Comparison of ENCODE assay signal across 8 mouse cellular contexts in the genomic region with DNA sequence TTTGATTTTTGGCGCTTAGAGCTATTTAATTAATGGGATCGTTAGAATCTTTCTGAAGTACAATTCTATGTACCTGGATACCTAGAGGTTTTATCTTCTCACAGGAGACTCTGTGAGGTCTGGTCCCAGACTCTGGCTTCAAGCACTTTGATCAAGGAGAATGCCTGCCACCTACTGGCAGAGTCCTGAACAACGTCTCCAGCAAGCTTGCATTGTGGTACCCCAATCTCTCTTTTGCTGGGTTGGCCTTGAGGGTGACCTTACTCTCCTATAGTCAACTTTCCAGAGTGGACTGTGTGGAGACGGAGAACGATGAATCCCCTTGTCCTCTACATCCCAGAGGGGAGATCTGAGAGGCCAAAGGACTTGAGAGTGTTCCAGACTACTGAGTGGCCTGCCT.
DNase-seq lines count a peak whose midpoint lies in the region; ATAC-seq lines count a peak whose summit lies in the region.

No protein-coding gene starts in this region.

- peaks cover 65% of the 10 kb centered on the region for H3K27me3 ChIP-seq in heart, embryonic 10.5 days (ENCODE audit: insufficient read depth, poor library complexity, severe bottlenecking)

- no peak overlapping the region for H3K27ac ChIP-seq in heart, embryonic 10.5 days

- H3K4me1 ChIP-seq in heart, embryonic 10.5 days, result peaks cover 10% of the 10 kb centered on the region; the same call in 1 of the 2 replicates

- no peak overlapping the region for H3K4me3 ChIP-seq in heart, embryonic 10.5 days

- H3K36me3 ChIP-seq in heart, embryonic 10.5 days, result no peaks in the 10 kb centered on the region

- no peaks in the 10 kb centered on the region for H3K9me3 ChIP-seq in heart, embryonic 10.5 days

- 15% methylated on average over 5 of the region's 5 CpGs for WGBS in heart, embryonic 10.5 days

- no peak for ATAC-seq in erythroblast, adult 5-6 weeks (replicated peaks; ENCODE audit: low FRiP score, poor library complexity, severe bottlenecking)

- DNase-seq in CD4-positive helper T cell, adult 2 months (ENCODE audit: low read depth, low spot score), result peak; percentile 11
- DNase-seq in adrenal gland, adult 18-20 months (ENCODE audit: low spot score in 2 of 2), result peak; percentile 43 to 66
- DNase-seq in embryo, embryonic 11.5 days (ENCODE audit: low read depth, low spot score), result peak; percentile 57
- peak; percentile 78 for DNase-seq in heart, embryonic 10.5 days (ENCODE audit: low spot score)
- peak; percentile 42 to 86 for DNase-seq in layer of hippocampus, adult 8-10 months (ENCODE audit: low spot score in 2 of 2)
- peak; percentile 80 for DNase-seq in lung, postnatal 36 days
- DNase-seq in right cerebral cortex, postnatal 10 days (ENCODE audit: low spot score in 2 of 2), result peak; percentile 77 to 87

Comparison
In these comparisons a context has a peak if more than half of its experiments do, and no peak if none do; other contexts are left out.
1. DNase-seq: peak in every context shown above with its lines; median percentile 82 in right cerebral cortex, postnatal 10 days; 80 in lung, postnatal 36 days; 78 in heart, embryonic 10.5 days; 64 in layer of hippocampus, adult 8-10 months; 57 in embryo, embryonic 11.5 days; 54 in adrenal gland, adult 18-20 months; 11 in CD4-positive helper T cell, adult 2 months.